Mouse (Mus musculus) small intestine, adult 2 months (tissue): ENCODE measurements around the gene Cdk1. TPM values are rescaled to one million over a fixed set of nuclear protein-coding genes. Genes with fewer than 3 reads are reported as not detected.
"Not testable (repeated sequence)": the region's sequence is repeated elsewhere in the genome, so short reads cannot be mapped to it uniquely, and the experiment has no call there.

Experiments
- H3K27ac ChIP-seq: fragments of 200-500 bp; 2 replicates; pipeline ENCODE4 v1.5.1; 2012; ENCODE audit warnings: low read depth, low read length, control low read depth, inconsistent platforms; ENCODE audit not compliant: insufficient read depth
- H3K27me3 ChIP-seq: fragments of 200-500 bp; 2 replicates; pipeline ENCODE4 v1.6.1; 2012; ENCODE audit warnings: mild to moderate bottlenecking, moderate library complexity, low read length, inconsistent platforms; ENCODE audit not compliant: control insufficient read depth, insufficient read depth
- H3K36me3 ChIP-seq: fragments of 200-500 bp; 2 replicates; pipeline ENCODE4 v1.6.1; 2012; ENCODE audit warnings: mild to moderate bottlenecking, low read length, control low read depth, inconsistent platforms; ENCODE audit not compliant: control insufficient read depth, insufficient read depth
- H3K4me1 ChIP-seq: fragments of 200-500 bp; 2 replicates; pipeline ENCODE4 v1.6.1; 2012; ENCODE audit warnings: low read length, inconsistent platforms, mixed read lengths; ENCODE audit not compliant: control insufficient read depth, insufficient read depth, insufficient read length
- H3K4me3 ChIP-seq: fragments of 200-500 bp; 2 replicates; pipeline ENCODE4 v1.5.1; 2012; ENCODE audit warnings: low read depth, mild to moderate bottlenecking, control low read depth, inconsistent platforms, low read length, moderate library complexity
- CTCF ChIP-seq: fragments of 200-500 bp; IDR thresholded peaks from 2 replicates; pipeline ENCODE4 v1.5.1; 2012; ENCODE audit warnings: low read depth, mild to moderate bottlenecking, control low read depth, inconsistent platforms, low read length, moderate library complexity, mixed read lengths; ENCODE audit not compliant: insufficient replicate concordance, insufficient read length; ENCODE audit errors: extremely low read depth
- POLR2A ChIP-seq: fragments of 200-500 bp; IDR thresholded peaks from 2 replicates; pipeline ENCODE4 v1.6.1; 2012; ENCODE audit warnings: low read depth, mild to moderate bottlenecking, control low read depth, inconsistent platforms, low read length, moderate library complexity
- WGBS: fragments of 180-500 bp; shearing (Covaris S2); methylation state at CpG from one replicate; pipeline ENCODE4 v1.1.7; 2018; 5-methylcytosine and 5-hydroxymethylcytosine counted together
- polyA plus RNA-seq: library from polyadenylated mRNA; depleted of rRNA; stranded (reverse); fragments of >200 nt; gene quantifications from 2 replicates; pipeline ENCODE4 v1.2.3, GENCODE M21; 2012

Gene Cdk1
- polyA plus RNA-seq, 1 experiment = 25.3 TPM

GRCm38 (mm10) chr10:69369321-69369720 is 16.6 kb upstream of the Cdk1 start:
- Histone ChIP-seq H3K27ac (no peak overlapping the region), H3K36me3 (no peaks in the 10 kb centered on the region), H3K4me1 (no peaks in the 10 kb centered on the region), H3K4me3 (no peak overlapping the region), H3K27me3 (no peaks in the 10 kb centered on the region)
- TF ChIP-seq POLR2A = no peak
- no peak for TF ChIP-seq CTCF
- WGBS = 70% methylated on average over 6 of the region's 6 CpGs

GRCm38 (mm10) chr10:69366877-69367387 is 14.2 kb upstream of the Cdk1 start:
- 85% methylated on average over 13 of the region's 13 CpGs for WGBS
- Histone ChIP-seq H3K4me1 (no peaks in the 10 kb centered on the region), H3K27ac (no peak overlapping the region), H3K36me3 (no peaks in the 10 kb centered on the region), H3K4me3 (no peak overlapping the region), H3K27me3 (no peaks in the 10 kb centered on the region)
- TF ChIP-seq POLR2A = no peak
- TF ChIP-seq CTCF = no peak

GRCm38 (mm10) chr10:69366208-69366607 is 13.5 kb upstream of the Cdk1 start:
- H3K4me3 ChIP-seq = no peak overlapping the region
- no peaks in the 10 kb centered on the region for H3K4me1 ChIP-seq
- no peaks in the 10 kb centered on the region for H3K36me3 ChIP-seq
- WGBS = 81% methylated on average over 11 of the region's 11 CpGs
- TF ChIP-seq CTCF (no peak), POLR2A (no peak)
- no peak overlapping the region for H3K27ac ChIP-seq
- H3K27me3 ChIP-seq = no peaks in the 10 kb centered on the region

GRCm38 (mm10) chr10:69359666-69360065 is 6.9 kb upstream of the Cdk1 start:
- H3K27ac ChIP-seq = no peak overlapping the region
- H3K4me3 ChIP-seq = no peak overlapping the region
- no peaks in the 10 kb centered on the region for H3K4me1 ChIP-seq
- no peaks in the 10 kb centered on the region for H3K36me3 ChIP-seq
- TF ChIP-seq CTCF (no peak), POLR2A (no peak)
- WGBS = 85% methylated on average over 1 of the region's 1 CpGs
- no peaks in the 10 kb centered on the region for H3K27me3 ChIP-seq

- not testable (repeated sequence) for H3K27ac ChIP-seq, H3K27me3 ChIP-seq, H3K4me1 ChIP-seq, H3K36me3 ChIP-seq, H3K4me3 ChIP-seq
- 12% methylated on average over 5 of the region's 5 CpGs for WGBS
These were observed 345 bp upstream of the Cdk1 start for GRCm38 (mm10) chr10:69353086-69353479.

- no peak for TF ChIP-seq POLR2A
- no peak for TF ChIP-seq CTCF
- no peaks in the 10 kb centered on the region; the same call in 1 of the 2 replicates for H3K36me3 ChIP-seq
- H3K4me1 ChIP-seq = 0 out of 2 replicates have a peak, but pooled peaks cover 7% of the 10 kb centered on the region
- no peaks in the 10 kb centered on the region for H3K27me3 ChIP-seq
- 1% methylated on average over 11 of the region's 11 CpGs for WGBS
- peak overlapping the region; percentile 95 for H3K4me3 ChIP-seq
- no peak overlapping the region for H3K27ac ChIP-seq
These were observed 911 bp downstream of the Cdk1 start for GRCm38 (mm10) chr10:69351842-69352211.

GRCm38 (mm10) chr10:69351071-69351841 is 1.5 kb downstream of the Cdk1 start:
- 9% methylated on average over 12 of the region's 12 CpGs for WGBS
- TF ChIP-seq CTCF (no peak), POLR2A (no peak)
- peak overlapping the region; percentile 95 for H3K4me3 ChIP-seq
- H3K4me1 ChIP-seq = 0 out of 2 replicates have a peak, but pooled peaks cover 7% of the 10 kb centered on the region
- H3K27me3 ChIP-seq = no peaks in the 10 kb centered on the region
- H3K27ac ChIP-seq = no peak overlapping the region
- H3K36me3 ChIP-seq = no peaks in the 10 kb centered on the region; the same call in 1 of the 2 replicates

- TF ChIP-seq POLR2A (no peak), CTCF (no peak)
- 0 out of 2 replicates have a peak, but pooled peaks cover 7% of the 10 kb centered on the region for H3K4me1 ChIP-seq
- WGBS = 56% methylated on average over 8 of the region's 8 CpGs
- no peak overlapping the region for H3K4me3 ChIP-seq
- peaks cover 7% of the 10 kb centered on the region; the same call in 1 of the 2 replicates for H3K36me3 ChIP-seq
- H3K27me3 ChIP-seq = no peaks in the 10 kb centered on the region
- H3K27ac ChIP-seq = no peak overlapping the region
These were observed 4.5 kb downstream of the Cdk1 start for GRCm38 (mm10) chr10:69348206-69348605.
